In genomic region chr2:45538950-45539349, GRCm38 (mm10) we compare ENCODE assay signal across 17 mouse cellular contexts.
DNase-seq lines count a peak whose midpoint lies in the region; ATAC-seq and TF ChIP-seq lines count a peak whose summit lies in the region.
"Had no signal": no experiment of that assay in that cellular context is flagged by ENCODE, and none has a peak within 500 bp of the region (broad histone marks: within the 10 kb centered on the region; RNA-seq: fewer than 3 reads in every experiment).

No protein-coding gene starts in this region.

- WGBS in limb, embryonic 10.5 days = 70% methylated on average over 12 of the region's 12 CpGs

- no peak overlapping the region for H3K4me3 ChIP-seq in layer of hippocampus, adult 2 months
- no peak overlapping the region for H3K4me3 ChIP-seq in limb, embryonic 10.5 days
- H3K4me3 ChIP-seq: forebrain, embryonic 13.5 days; heart, embryonic 15.5 days; hindbrain, embryonic 13.5 days; myocyte had no signal

- DNase-seq in right cerebral cortex, adult 18-20 months = peak; percentile 39
- no peak for DNase-seq in right cerebral cortex, postnatal 4 days
- peak; percentile 35 to 56 for DNase-seq in layer of hippocampus, adult 2 months (ENCODE audit: low spot score in 2 of 2)
- peak; percentile 53 for DNase-seq in limb, embryonic 10.5 days (ENCODE audit: low spot score)
- DNase-seq in adrenal gland, postnatal 10 days = no peak
- DNase-seq in thymus, postnatal 0 days (ENCODE audit: low spot score) = no peak
- DNase-seq: cerebellum, adult 9-10 months; kidney, adult 2 months; liver, postnatal 0 days; thymus, postnatal 14 days had no signal

- TF ChIP-seq CTCF in layer of hippocampus, adult 2 months (conservative IDR thresholded peaks at IDR 0.05) = no peak

- peak overlapping the region; percentile 73; the same call in 1 of the 2 replicates for H3K27ac ChIP-seq in layer of hippocampus, adult 2 months
- no peak overlapping the region for H3K27ac ChIP-seq in limb, embryonic 10.5 days
- H3K27ac ChIP-seq: forebrain, embryonic 13.5 days; heart, embryonic 15.5 days; hindbrain, embryonic 13.5 days had no signal

- H3K4me1 ChIP-seq in limb, embryonic 10.5 days = peaks cover 16% of the 10 kb centered on the region
- H3K4me1 ChIP-seq: forebrain, embryonic 13.5 days; heart, embryonic 15.5 days; hindbrain, embryonic 13.5 days had no signal

- peaks cover 5% of the 10 kb centered on the region; the same call in 1 of the 2 replicates for H3K27me3 ChIP-seq in limb, embryonic 10.5 days (ENCODE audit: low read depth, poor library complexity, severe bottlenecking)
- H3K27me3 ChIP-seq: forebrain, embryonic 13.5 days; heart, embryonic 15.5 days; hindbrain, embryonic 13.5 days had no signal

- ATAC-seq in erythroblast, adult 5-6 weeks (replicated peaks; ENCODE audit: low FRiP score, poor library complexity, severe bottlenecking) = no peak
- ATAC-seq: activated CD4-positive, CD25-positive, alpha-beta regulatory T cell, adult 4 months; CD4-positive, CD25-positive, alpha-beta regulatory T cell, adult 4 months; forebrain, embryonic 13.5 days; liver, postnatal 0 days had no signal

- no peaks in the 10 kb centered on the region for H3K9me3 ChIP-seq in limb, embryonic 10.5 days (replicated peaks)
- H3K9me3 ChIP-seq: forebrain, embryonic 13.5 days; heart, embryonic 15.5 days; hindbrain, embryonic 13.5 days had no signal

- H3K36me3 ChIP-seq in limb, embryonic 10.5 days = no peaks in the 10 kb centered on the region
- H3K36me3 ChIP-seq: heart, embryonic 15.5 days; hindbrain, embryonic 13.5 days had no signal

Comparison
In these comparisons a context has a peak if more than half of its experiments do, and no peak if none do; other contexts are left out.
1. DNase-seq: peak in right cerebral cortex, adult 18-20 months (single experiment), layer of hippocampus, adult 2 months (2 of 2) and limb, embryonic 10.5 days (single experiment); none in right cerebral cortex, postnatal 4 days (single experiment), adrenal gland, postnatal 10 days (single experiment) and thymus, postnatal 0 days (single experiment).